Mouse (Mus musculus) thymus, adult 2 months (tissue): ENCODE data around the gene Mlph. TPM values are rescaled to one million over a fixed set of nuclear protein-coding genes. Genes with fewer than 3 reads are reported as not detected.

Source experiments
- DNase-seq: peaks from one replicate; pipeline ENCODE4 v3.0.0; 2021
- H3K27ac ChIP-seq: fragments of 200-500 bp; 2 replicates; pipeline ENCODE4 v1.5.1; 2012; ENCODE audit warnings: low read length, control low read depth; ENCODE audit not compliant: control insufficient read depth, insufficient read depth
- H3K27me3 ChIP-seq: fragments of 200-500 bp; 2 replicates; pipeline ENCODE4 v1.6.1; 2012; ENCODE audit warnings: mild to moderate bottlenecking, low read length, moderate library complexity, mixed read lengths; ENCODE audit not compliant: control insufficient read depth, insufficient read depth
- H3K36me3 ChIP-seq: fragments of 200-500 bp; 2 replicates; pipeline ENCODE4 v1.6.1; 2012; ENCODE audit warnings: mild to moderate bottlenecking, low read length, moderate library complexity; ENCODE audit not compliant: control insufficient read depth, insufficient read depth
- H3K4me1 ChIP-seq: fragments of 200-500 bp; replicated peaks from 2 replicates; pipeline ENCODE4 v1.6.1; 2012; ENCODE audit warnings: low read length; ENCODE audit not compliant: control insufficient read depth, insufficient read depth
- H3K4me3 ChIP-seq: fragments of 200-500 bp; 2 replicates; pipeline ENCODE4 v1.5.1; 2012; ENCODE audit warnings: mild to moderate bottlenecking, low read length, control low read depth, moderate library complexity; ENCODE audit not compliant: control insufficient read depth, insufficient read depth
- CTCF ChIP-seq: fragments of 200-500 bp; IDR thresholded peaks from 2 replicates; pipeline ENCODE4 v1.5.1; 2012; ENCODE audit warnings: mild to moderate bottlenecking, control low read depth, low read length, moderate library complexity, borderline replicate concordance; ENCODE audit not compliant: control insufficient read depth, poor library complexity, insufficient read depth; ENCODE audit errors: extremely low read depth
- POLR2A ChIP-seq: fragments of 200-500 bp; IDR thresholded peaks from 2 replicates; pipeline ENCODE4 v1.6.1; 2012; ENCODE audit warnings: mild to moderate bottlenecking, low read length, control low read depth, moderate library complexity; ENCODE audit not compliant: control insufficient read depth, poor library complexity, insufficient read depth; ENCODE audit errors: extremely low read depth
- WGBS: fragments of 180-500 bp; shearing (Covaris S2); methylation state at CpG from one replicate; pipeline ENCODE4 v1.1.7; 2018; 5-methylcytosine and 5-hydroxymethylcytosine counted together
- polyA plus RNA-seq: library from polyadenylated mRNA; depleted of rRNA; stranded (reverse); fragments of >200 nt; gene quantifications from 2 replicates; pipeline ENCODE4 v1.2.3, GENCODE M21; 2012

Gene Mlph
- polyA plus RNA-seq, 1 experiment: 2.0 TPM

DNA sequence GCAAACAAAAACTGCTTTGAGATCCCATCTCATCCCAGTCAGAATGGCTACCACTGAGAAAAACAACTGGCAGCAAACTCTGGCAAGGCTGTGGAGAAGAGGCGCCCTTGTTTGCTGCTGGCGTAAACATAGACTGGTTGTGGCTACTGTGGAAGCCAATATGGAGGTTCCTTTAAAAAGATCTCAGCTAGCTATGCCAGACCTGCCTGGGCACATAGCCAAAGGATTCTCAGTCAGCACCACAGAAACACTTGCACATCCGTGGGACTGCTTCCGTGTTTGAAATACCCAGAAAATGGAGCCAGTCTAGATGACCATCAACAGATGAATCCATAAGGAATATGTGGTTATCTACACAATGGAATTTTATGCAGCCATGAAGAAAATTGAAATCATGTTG is 11.1 kb downstream of the Mlph start:
- TF ChIP-seq POLR2A (no peak), CTCF (no peak)
- WGBS: 56% methylated on average over 4 of the region's 4 CpGs
- no peaks in the 10 kb centered on the region; the same call in 1 of the 2 replicates for H3K27me3 ChIP-seq
- no peak overlapping the region for H3K27ac ChIP-seq
- H3K36me3 ChIP-seq: no peaks in the 10 kb centered on the region
- no peak overlapping the region for H3K4me3 ChIP-seq
- DNase-seq: no peak
- H3K4me1 ChIP-seq: no peaks in the 10 kb centered on the region

DNA sequence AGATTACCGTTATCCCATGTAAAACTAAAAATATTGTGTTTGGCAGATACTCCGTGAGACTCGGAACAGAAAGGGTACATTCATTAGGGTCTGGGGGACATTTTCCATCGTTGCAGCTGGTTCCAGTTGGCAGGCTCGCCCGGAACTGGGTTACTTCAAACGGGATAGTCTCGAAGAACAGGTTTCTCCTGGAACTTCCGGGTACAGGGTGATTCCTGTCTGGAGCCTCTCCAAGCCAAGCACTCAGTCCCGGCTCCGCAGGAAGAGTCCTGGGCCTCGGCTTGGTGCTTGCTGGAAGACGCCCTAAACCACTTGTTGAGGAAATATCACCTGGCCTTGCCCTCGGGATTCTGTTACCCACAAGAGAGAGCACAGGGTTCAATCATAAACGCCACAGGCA is 12.4 kb downstream of the Mlph start:
- WGBS: 55% methylated on average over 15 of the region's 15 CpGs
- TF ChIP-seq POLR2A: no peak
- no peak for TF ChIP-seq CTCF
- DNase-seq: no peak

DNA sequence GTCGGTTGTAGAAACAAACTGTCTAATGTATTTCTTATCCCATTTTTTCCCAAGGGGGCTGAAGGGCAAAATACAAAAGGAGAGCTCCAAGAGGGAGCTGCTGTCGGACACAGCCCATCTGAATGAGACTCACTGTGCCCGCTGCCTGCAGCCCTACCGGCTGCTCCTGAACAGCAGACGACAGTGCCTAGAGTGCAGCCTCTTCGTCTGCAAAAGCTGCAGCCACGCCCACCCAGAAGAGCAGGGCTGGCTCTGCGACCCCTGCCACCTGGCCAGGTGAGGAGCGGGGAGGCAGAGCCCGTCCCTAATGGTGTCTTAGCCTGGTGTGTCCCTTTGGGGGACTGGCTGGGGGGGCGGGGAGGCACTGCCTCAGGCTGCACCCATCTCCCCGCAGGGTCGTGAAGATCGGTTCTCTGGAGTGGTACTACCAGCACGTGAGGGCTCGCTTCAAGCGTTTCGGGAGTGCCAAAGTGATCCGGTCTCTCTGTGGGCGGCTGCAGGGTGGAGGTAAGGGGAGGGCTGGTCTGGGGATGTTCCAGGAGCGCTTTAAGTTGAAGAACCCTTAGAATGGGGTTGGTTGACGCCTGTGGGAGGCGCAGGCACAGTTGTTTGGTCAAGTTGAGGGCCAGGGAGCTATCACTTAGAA is 13.2 kb downstream of the Mlph start:
- H3K4me3 ChIP-seq: no peak overlapping the region

More for the DNA sequence above, 12.4 kb downstream of the Mlph start:
- Histone ChIP-seq H3K27ac (no peak overlapping the region), H3K4me3 (no peak overlapping the region), H3K36me3 (no peaks in the 10 kb centered on the region), H3K4me1 (no peaks in the 10 kb centered on the region), H3K27me3 (no peaks in the 10 kb centered on the region; the same call in 1 of the 2 replicates)

DNA sequence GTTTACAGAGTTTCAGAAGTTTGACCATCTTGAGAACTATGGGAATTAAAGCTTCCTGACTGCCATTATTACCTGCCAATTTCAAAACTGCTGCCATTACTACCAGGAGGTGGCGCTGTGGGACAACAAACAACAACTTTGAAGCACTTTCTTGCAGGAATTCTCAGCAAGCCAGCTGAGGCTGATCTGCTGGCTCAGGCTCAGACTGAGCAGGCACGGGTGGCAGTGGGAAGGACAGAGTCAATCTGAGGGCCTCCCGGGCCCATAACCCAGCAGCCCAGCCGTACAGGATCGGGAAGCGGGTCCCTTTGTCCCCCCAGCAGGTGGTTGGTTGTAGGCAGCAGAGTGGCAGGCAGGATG is 13.7 kb downstream of the Mlph start:
- H3K36me3 ChIP-seq: no peaks in the 10 kb centered on the region
- no peaks in the 10 kb centered on the region; the same call in 1 of the 2 replicates for H3K27me3 ChIP-seq
- no peak overlapping the region for H3K4me3 ChIP-seq
- H3K4me1 ChIP-seq: no peaks in the 10 kb centered on the region
- TF ChIP-seq POLR2A: no peak
- TF ChIP-seq CTCF: no peak
- no peak overlapping the region for H3K27ac ChIP-seq
- 25% methylated on average over 6 of the region's 6 CpGs for WGBS
- peak; percentile 65 for DNase-seq

More for the DNA sequence above, 13.2 kb downstream of the Mlph start:
- Histone ChIP-seq H3K4me1 (no peaks in the 10 kb centered on the region), H3K36me3 (no peaks in the 10 kb centered on the region), H3K27me3 (no peaks in the 10 kb centered on the region; the same call in 1 of the 2 replicates), H3K27ac (no peak overlapping the region)
- 17% methylated on average over 23 of the region's 23 CpGs for WGBS
- no peak for DNase-seq
- TF ChIP-seq POLR2A (no peak), CTCF (no peak)

DNA sequence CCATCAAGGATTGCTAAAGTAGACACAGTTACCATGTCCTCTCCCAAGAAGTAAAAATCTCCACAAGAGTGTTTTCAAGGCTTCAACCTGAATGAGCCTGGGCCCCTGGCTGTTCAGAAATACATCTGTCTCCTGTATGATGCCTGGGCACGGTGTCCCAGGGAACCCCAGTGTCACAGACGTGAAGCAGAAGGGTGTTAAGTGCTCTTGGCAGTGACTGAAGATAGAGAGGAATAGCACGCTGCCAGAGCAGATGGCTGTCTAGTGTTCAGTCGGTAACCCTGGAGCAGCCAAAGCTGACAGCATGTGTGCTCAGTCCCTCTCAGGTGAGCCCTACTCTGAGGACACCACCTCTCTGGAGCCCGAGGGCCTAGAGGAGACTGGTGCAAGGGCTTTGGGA is 18.1 kb downstream of the Mlph start:
- H3K36me3 ChIP-seq: no peaks in the 10 kb centered on the region
- H3K27ac ChIP-seq: no peak overlapping the region
- H3K4me1 ChIP-seq: no peaks in the 10 kb centered on the region
- H3K27me3 ChIP-seq: no peaks in the 10 kb centered on the region; the same call in 1 of the 2 replicates
- DNase-seq: no peak
- TF ChIP-seq POLR2A (no peak), CTCF (no peak)
- no peak overlapping the region for H3K4me3 ChIP-seq
- WGBS: 88% methylated on average over 5 of the region's 5 CpGs

DNA sequence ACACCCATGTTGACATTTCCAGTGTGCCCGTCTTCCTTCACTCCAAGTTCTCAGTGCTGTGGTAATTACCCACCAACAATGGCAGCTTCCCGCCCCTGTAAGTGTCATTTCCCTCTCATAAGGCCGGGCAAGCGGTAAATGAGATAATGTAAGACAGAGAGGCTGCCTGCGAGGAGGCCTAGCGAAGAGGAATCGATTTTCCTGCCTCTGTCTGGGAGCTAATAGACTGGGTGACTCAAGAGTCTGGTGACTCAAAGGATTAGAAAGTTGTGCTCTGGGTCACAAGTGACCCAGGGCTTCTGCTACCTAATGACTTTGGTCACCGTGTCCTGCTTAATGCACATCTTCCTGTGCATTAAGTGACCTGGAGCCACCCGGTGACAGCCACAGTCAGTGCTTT is 22.1 kb downstream of the Mlph start:
- no peaks in the 10 kb centered on the region for H3K27me3 ChIP-seq
- no peaks in the 10 kb centered on the region for H3K4me1 ChIP-seq
- H3K27ac ChIP-seq: no peak overlapping the region
- DNase-seq: no peak
- no peaks in the 10 kb centered on the region for H3K36me3 ChIP-seq
- no peak overlapping the region for H3K4me3 ChIP-seq
- WGBS: 91% methylated on average over 9 of the region's 9 CpGs
- no peak for TF ChIP-seq POLR2A
- TF ChIP-seq CTCF: no peak
